Mouse (Mus musculus) ES-E14 (cell line): Measurements from ENCODE around the gene Zdhhc7.

Source experiments
- HCFC1 ChIP-seq: IDR thresholded peaks from 2 replicates; pipeline ENCODE4 v1.6.1; 2012; ENCODE audit warnings: low read length, inconsistent platforms, borderline replicate concordance; ENCODE audit not compliant: insufficient read depth
- MAFK ChIP-seq: IDR thresholded peaks from 2 replicates; pipeline ENCODE4 v1.6.1; 2014; ENCODE audit warnings: mild to moderate bottlenecking, low read depth, low read length, inconsistent platforms; ENCODE audit not compliant: insufficient read depth
- ZC3H11A ChIP-seq: IDR thresholded peaks from 2 replicates; pipeline ENCODE4 v1.6.1; 2012; ENCODE audit warnings: low read depth, mild to moderate bottlenecking, inconsistent platforms, low read length, borderline replicate concordance
- ZNF384 ChIP-seq: IDR thresholded peaks from 2 replicates; pipeline ENCODE4 v1.6.1; 2012; ENCODE audit warnings: low read depth, low read length, inconsistent platforms

- TF ChIP-seq MAFK (no peak), ZNF384 (no peak), HCFC1 (no peak), ZC3H11A (no peak)
Observed at GRCm38 (mm10) chr8:120039313-120039919, 61.9 kb downstream of the Zdhhc7 start.
